Mouse (Mus musculus) small intestine, adult 2 months (tissue): ENCODE measurements around the gene Arhgef3.

Experiments
- CTCF ChIP-seq: fragments of 200-500 bp; IDR thresholded peaks from 2 replicates; pipeline ENCODE4 v1.5.1; 2012; ENCODE audit warnings: low read depth, mild to moderate bottlenecking, control low read depth, inconsistent platforms, low read length, moderate library complexity, mixed read lengths; ENCODE audit not compliant: insufficient replicate concordance, insufficient read length; ENCODE audit errors: extremely low read depth
- POLR2A ChIP-seq: fragments of 200-500 bp; IDR thresholded peaks from 2 replicates; pipeline ENCODE4 v1.6.1; 2012; ENCODE audit warnings: low read depth, mild to moderate bottlenecking, control low read depth, inconsistent platforms, low read length, moderate library complexity

DNA sequence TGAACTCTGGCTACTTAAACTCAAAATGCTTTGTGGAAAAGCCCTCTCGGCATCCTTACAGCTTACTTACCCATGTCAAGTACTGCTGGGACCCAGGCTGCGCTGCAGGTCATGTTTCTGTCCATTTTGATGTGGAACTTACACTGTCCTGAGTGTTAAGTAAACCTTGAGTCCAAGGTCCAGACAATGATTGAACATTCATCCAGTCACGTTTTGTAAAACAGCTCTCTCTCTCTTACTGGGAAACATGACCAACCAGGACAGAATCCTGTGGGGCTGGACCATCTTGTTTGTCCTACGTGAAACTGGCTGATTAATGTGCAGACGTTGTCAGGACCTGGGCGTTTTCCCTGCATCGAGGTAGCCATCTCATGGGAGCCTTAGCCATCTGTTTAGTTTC lies 13.0 kb upstream of the Arhgef3 start:
- no peak for TF ChIP-seq POLR2A
- TF ChIP-seq CTCF: no peak
